Mouse (Mus musculus): ENCODE data around the gene Dock7. TPM values are rescaled to one million over a fixed set of nuclear protein-coding genes. Genes with fewer than 3 reads are reported as not detected.

Dock7 gene
- 0.04 and 0.30 TPM in 2 replicates for total RNA-seq (2012; rRNA removed)
- not detected in 2 replicates for total RNA-seq (2014; rRNA removed)
- polyA plus RNA-seq (2012; ENCODE audit: insufficient read length, low read depth): not detected in 2 replicates

DNA sequence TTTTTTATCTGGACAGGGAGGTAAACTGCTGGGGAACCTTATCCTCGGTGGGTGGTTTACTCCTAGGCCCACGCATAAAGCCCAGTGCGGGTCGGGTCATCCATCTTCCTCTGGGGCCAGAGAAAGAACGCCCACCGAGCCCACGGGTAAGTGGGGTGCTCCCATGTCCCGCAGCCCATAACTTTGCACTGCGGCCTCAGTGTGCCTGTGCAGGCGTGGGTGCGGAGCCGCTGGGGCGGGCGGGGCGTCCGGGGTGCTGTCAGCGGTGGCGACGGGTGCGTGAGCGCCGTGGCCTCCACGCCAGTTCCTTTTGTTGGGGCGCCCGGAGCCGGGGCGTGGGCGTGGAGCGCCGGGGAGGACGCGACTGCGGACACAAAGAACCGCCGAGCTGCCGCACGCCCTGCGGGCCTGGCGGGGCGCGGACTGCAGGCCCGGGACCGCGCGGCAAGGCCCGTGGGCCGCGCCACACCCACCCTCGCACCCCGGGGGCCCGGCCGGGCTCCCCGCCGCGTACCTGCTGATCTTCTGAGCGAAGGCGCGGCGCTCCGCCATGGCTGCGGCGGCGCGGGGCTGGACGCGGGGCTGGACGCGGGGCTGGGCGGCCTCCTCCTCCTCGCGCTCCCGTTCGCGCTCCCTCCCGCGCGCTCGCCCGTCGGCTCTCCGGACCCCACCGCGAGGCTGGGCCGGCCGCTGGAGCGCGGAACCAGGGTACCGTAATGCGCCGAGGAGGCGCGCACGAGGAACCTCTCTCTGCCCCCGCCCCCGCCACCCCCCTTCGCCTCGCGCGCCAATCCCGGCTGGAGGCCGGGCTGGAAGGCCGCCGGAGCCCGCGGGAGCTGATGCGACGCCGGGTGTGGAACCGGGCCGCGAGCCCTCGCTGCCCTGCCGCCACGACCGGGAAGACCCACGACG, at the start of gene Dock7:
TSS of gene Dock7 (minus strand) at position 705 of the 912 bp plus-strand sequence.
- dilution Hi-C loops (cut with MboI; ENCODE audit: extremely low pct_ligation_motif_present, extremely low pct_unique_long_range_greater_than_20kb, low sequenced_read_pairs): no loop called here
- in situ Hi-C loops (cut with MboI; ENCODE audit: low pct_ligation_motif_present, low pct_unique_long_range_greater_than_20kb, low sequenced_read_pairs): no loop called here
- no peak within 1 kb of the TSS for H3K27ac ChIP-seq (ENCODE audit: insufficient read depth, low read depth)
- H3K9me3 ChIP-seq (replicated peaks; ENCODE audit: low read length): peaks cover 58% of the 10 kb centered on the region
- no peak within 1 kb of the TSS for H3K4me3 ChIP-seq (replicated peaks in 1 of 3; ENCODE audit: low read depth in 2 of 3, low read length in 2 of 3, poor library complexity in 1 of 3)
- no peaks in the 10 kb centered on the region for H3K4me1 ChIP-seq (ENCODE audit: control insufficient read depth in 1 of 2, insufficient read depth in 2 of 2)
- no peaks in the 10 kb centered on the region for H3K79me2 ChIP-seq (replicated peaks; ENCODE audit: control insufficient read depth, extremely low read depth, insufficient read depth, poor library complexity, severe bottlenecking)
- H3K9ac ChIP-seq (ENCODE audit: insufficient read depth, low read depth): no peak within 1 kb of the TSS
- H3K36me3 ChIP-seq (replicated peaks in 1 of 2; ENCODE audit: control insufficient read depth in 1 of 2, insufficient read depth in 1 of 2, low read length in 1 of 2): no peaks in the 10 kb centered on the region
- no peak within 1 kb of the TSS for H3K4me2 ChIP-seq (ENCODE audit: insufficient read depth, low read depth, poor library complexity, severe bottlenecking)
- TF ChIP-seq IRF4 (IDR thresholded peaks at IDR 0.05; ENCODE audit: low read depth, low read length) (no peak), UBTF (IDR thresholded peaks at IDR 0.05; ENCODE audit: low read depth, low read length) (no peak), BHLHE40 (IDR thresholded peaks at IDR 0.05; ENCODE audit: low read depth, low read length) (no peak), MEF2A (IDR thresholded peaks at IDR 0.05; ENCODE audit: borderline replicate concordance, low read depth, low read length) (no peak), CHD2 (IDR thresholded peaks at IDR 0.05; ENCODE audit: low read length) (no peak), POLR2A (IDR thresholded peaks at IDR 0.05; ENCODE audit: low read depth, low read length) (no peak), POLR2AphosphoS2 (IDR thresholded peaks at IDR 0.05; ENCODE audit: low read depth, low read length) (no peak), MAX (IDR thresholded peaks at IDR 0.05; ENCODE audit: low read length) (no peak), HCFC1 (IDR thresholded peaks at IDR 0.05; ENCODE audit: low read depth, low read length) (no peak), TBP (conservative IDR thresholded peaks at IDR 0.05; ENCODE audit: low read depth, low read length) (no peak), SIN3A (IDR thresholded peaks at IDR 0.05; ENCODE audit: low read length) (no peak), EP300 (IDR thresholded peaks at IDR 0.05; ENCODE audit: low read length) (no peak), RAD21 (IDR thresholded peaks at IDR 0.05; ENCODE audit: low read depth, low read length) (no peak), ZMIZ1 (IDR thresholded peaks at IDR 0.05; ENCODE audit: low read depth, low read length) (no peak), ZC3H11A (IDR thresholded peaks at IDR 0.05; ENCODE audit: low read depth, low read length) (no peak), ZNF384 (IDR thresholded peaks at IDR 0.05; ENCODE audit: low read depth, low read length) (no peak), ZKSCAN1 (IDR thresholded peaks at IDR 0.05; ENCODE audit: borderline replicate concordance, low read depth, low read length) (no peak), MAZ (IDR thresholded peaks at IDR 0.05; ENCODE audit: low read depth, low read length) (no peak), MYC (IDR thresholded peaks at IDR 0.05; ENCODE audit: low read depth, low read length) (no peak), CHD1 (IDR thresholded peaks at IDR 0.05; ENCODE audit: low read depth, low read length) (no peak)
- H3K27me3 ChIP-seq (replicated peaks): no peaks in the 10 kb centered on the region
- no peak for DNase-seq (ENCODE audit: extremely low read depth)

DNA sequence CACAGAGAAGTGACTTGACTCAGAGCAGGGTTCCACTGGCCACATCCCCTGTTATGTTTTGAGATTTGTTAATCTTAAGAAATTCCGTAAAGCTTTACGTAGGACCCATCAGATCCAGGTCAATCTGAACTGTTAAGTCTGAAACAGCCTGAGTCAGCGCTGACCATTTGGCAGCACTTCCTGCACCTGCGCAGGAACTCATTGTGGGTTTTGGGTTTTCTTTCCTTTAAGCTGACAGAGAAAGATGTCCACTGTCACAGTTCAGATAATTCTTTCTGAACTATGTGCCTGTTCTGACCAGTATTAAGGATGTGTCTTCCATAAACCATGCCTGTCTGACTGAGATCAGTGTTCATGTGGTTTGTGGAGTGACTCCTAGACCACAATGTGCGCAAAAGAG, 48.2 kb upstream of the Dock7 start:
- no peak overlapping the region for H3K4me2 ChIP-seq (ENCODE audit: insufficient read depth, low read depth, poor library complexity, severe bottlenecking)
- dilution Hi-C loops (cut with MboI; ENCODE audit: extremely low pct_ligation_motif_present, extremely low pct_unique_long_range_greater_than_20kb, low sequenced_read_pairs): no loop called here
- DNase-seq (ENCODE audit: extremely low read depth): no peak
- H3K9me3 ChIP-seq (replicated peaks; ENCODE audit: low read length): peaks cover 36% of the 10 kb centered on the region
- no peaks in the 10 kb centered on the region for H3K79me2 ChIP-seq (replicated peaks; ENCODE audit: control insufficient read depth, extremely low read depth, insufficient read depth, poor library complexity, severe bottlenecking)
- H3K36me3 ChIP-seq (replicated peaks in 1 of 2; ENCODE audit: control insufficient read depth in 1 of 2, insufficient read depth in 1 of 2, low read length in 1 of 2): no peaks in the 10 kb centered on the region
- H3K4me3 ChIP-seq (replicated peaks in 1 of 3; ENCODE audit: low read depth in 2 of 3, low read length in 2 of 3, poor library complexity in 1 of 3): no peak overlapping the region
- H3K4me1 ChIP-seq (ENCODE audit: control insufficient read depth in 1 of 2, insufficient read depth in 2 of 2): no peaks in the 10 kb centered on the region
- H3K27ac ChIP-seq (ENCODE audit: insufficient read depth, low read depth): no peak overlapping the region
- in situ Hi-C loops (cut with MboI; ENCODE audit: low pct_ligation_motif_present, low pct_unique_long_range_greater_than_20kb, low sequenced_read_pairs): no loop called here
- H3K27me3 ChIP-seq (replicated peaks): no peaks in the 10 kb centered on the region
- H3K9ac ChIP-seq (ENCODE audit: insufficient read depth, low read depth): no peak overlapping the region
- no peak for TF ChIP-seq PAX5 (IDR thresholded peaks at IDR 0.05; ENCODE audit: low read length)
- no peak for TF ChIP-seq E2F4 (IDR thresholded peaks at IDR 0.05; ENCODE audit: insufficient replicate concordance, low read depth, low read length)
- TF ChIP-seq JUN (IDR thresholded peaks at IDR 0.05; ENCODE audit: insufficient read depth, low read depth, low read length): no peak
- TF ChIP-seq USF1 (IDR thresholded peaks at IDR 0.05; ENCODE audit: low read depth, low read length): no peak
